Mouse (Mus musculus) lung, adult 2 months (tissue): ENCODE results near the gene Ptprg.

Experiments
- CTCF ChIP-seq: fragments of 200-500 bp; IDR thresholded peaks from 2 replicates; pipeline ENCODE4 v1.5.1; 2011; ENCODE audit warnings: mild to moderate bottlenecking, low read length, control low read depth; ENCODE audit not compliant: insufficient read depth
- POLR2A ChIP-seq: fragments of 200-500 bp; IDR thresholded peaks from 2 replicates; pipeline ENCODE4 v1.6.1; 2011; ENCODE audit warnings: low read depth, mild to moderate bottlenecking, control low read depth, low read length, borderline replicate concordance; ENCODE audit errors: extremely low read depth

DNA sequence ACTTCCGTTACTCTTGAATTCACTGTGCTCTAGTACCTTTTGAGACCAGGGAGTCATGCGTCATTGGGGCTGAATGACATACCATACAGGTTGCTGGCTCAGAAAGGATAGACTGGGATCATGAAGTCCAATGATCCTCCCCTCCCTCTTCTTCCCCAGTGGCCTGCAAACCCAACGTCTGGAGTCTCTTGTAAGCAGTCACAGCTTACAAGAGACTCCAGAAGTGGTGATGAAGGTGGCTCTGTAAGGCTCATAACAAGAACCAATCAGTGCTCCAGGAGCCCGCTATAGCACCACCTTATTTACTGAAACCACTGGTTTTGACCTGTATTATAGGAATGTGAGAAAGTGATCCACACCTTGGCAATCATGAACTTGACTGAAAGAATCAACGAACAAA, 408.8 kb downstream of the Ptprg start:
- TF ChIP-seq CTCF (no peak), POLR2A (no peak)
